Mouse (Mus musculus) hindbrain, embryonic 14.5 days (tissue): ENCODE data around the gene BC048403. TPM values are rescaled to one million over a fixed set of nuclear protein-coding genes. Genes with fewer than 3 reads are reported as not detected.
A peak's percentile ranks its signal among the peaks of the same experiment; 100 is the strongest.

Source experiments
- ATAC-seq: fragments of 200-750 bp; cut with Nextera tagmentation; 2 replicates; pipeline ENCODE4 v1.8.0; 2017; ENCODE audit warnings: moderate number of reproducible peaks, mild to moderate bottlenecking, moderate TSS enrichment, moderate library complexity; ENCODE audit not compliant: low FRiP score
- DNase-seq: peaks from one replicate; pipeline ENCODE4 v3.0.0-alpha.2; 2015; ENCODE audit warnings: low spot score
- H3K27ac ChIP-seq: fragments of 300-500 bp; sonication (generic); 2 replicates; pipeline ENCODE4 v1.5.1; 2014; ENCODE audit warnings: mild to moderate bottlenecking, moderate library complexity
- H3K27me3 ChIP-seq: fragments of 300-500 bp; sonication (generic); 2 replicates; pipeline ENCODE4 v1.6.1; 2014; ENCODE audit warnings: mild to moderate bottlenecking, low read length, mixed read lengths; ENCODE audit not compliant: control insufficient read depth, insufficient read depth
- H3K36me3 ChIP-seq: fragments of 300-500 bp; sonication (generic); replicated peaks from 2 replicates; pipeline ENCODE4 v1.6.1; 2014; ENCODE audit not compliant: control insufficient read depth, insufficient read depth
- H3K4me1 ChIP-seq: fragments of 300-500 bp; sonication (generic); replicated peaks from 2 replicates; pipeline ENCODE4 v1.6.1; 2014; ENCODE audit warnings: antibody characterized with exemption, low read length, mixed read lengths; ENCODE audit not compliant: control insufficient read depth, insufficient read depth
- H3K4me2 ChIP-seq: fragments of 300-500 bp; sonication (generic); replicated peaks from 2 replicates; pipeline ENCODE4 v1.6.1; 2014; ENCODE audit warnings: mild to moderate bottlenecking, moderate library complexity
- H3K4me3 ChIP-seq: fragments of 300-500 bp; sonication (generic); replicated peaks from 2 replicates; pipeline ENCODE4 v1.5.1; 2014; ENCODE audit warnings: mild to moderate bottlenecking, low read length
- H3K9ac ChIP-seq: fragments of 300-500 bp; sonication (generic); 2 replicates; pipeline ENCODE4 v1.6.1; 2014
- H3K9me3 ChIP-seq: fragments of 300-500 bp; sonication (generic); 2 replicates; pipeline ENCODE4 v1.6.1; 2016; ENCODE audit warnings: low read length; ENCODE audit not compliant: control insufficient read depth
- WGBS: fragments of 180-500 bp; shearing (Covaris S2); extraction: QIAGEN DNeasy Blood & Tissue Kit; methylation state at CpG from one replicate; pipeline ENCODE4 v1.1.7; 2014; 5-methylcytosine and 5-hydroxymethylcytosine counted together
- polyA plus RNA-seq: library from polyadenylated mRNA; unstranded; fragments of >200 nt; fragmentation: Nextera tagmentation; extraction: Ambion mirVana; gene quantifications from 2 replicates; pipeline ENCODE4 v1.2.1, GENCODE M21; 2014

BC048403 gene
- 2.8 and 3.0 TPM in 2 replicates for polyA plus RNA-seq

DNA sequence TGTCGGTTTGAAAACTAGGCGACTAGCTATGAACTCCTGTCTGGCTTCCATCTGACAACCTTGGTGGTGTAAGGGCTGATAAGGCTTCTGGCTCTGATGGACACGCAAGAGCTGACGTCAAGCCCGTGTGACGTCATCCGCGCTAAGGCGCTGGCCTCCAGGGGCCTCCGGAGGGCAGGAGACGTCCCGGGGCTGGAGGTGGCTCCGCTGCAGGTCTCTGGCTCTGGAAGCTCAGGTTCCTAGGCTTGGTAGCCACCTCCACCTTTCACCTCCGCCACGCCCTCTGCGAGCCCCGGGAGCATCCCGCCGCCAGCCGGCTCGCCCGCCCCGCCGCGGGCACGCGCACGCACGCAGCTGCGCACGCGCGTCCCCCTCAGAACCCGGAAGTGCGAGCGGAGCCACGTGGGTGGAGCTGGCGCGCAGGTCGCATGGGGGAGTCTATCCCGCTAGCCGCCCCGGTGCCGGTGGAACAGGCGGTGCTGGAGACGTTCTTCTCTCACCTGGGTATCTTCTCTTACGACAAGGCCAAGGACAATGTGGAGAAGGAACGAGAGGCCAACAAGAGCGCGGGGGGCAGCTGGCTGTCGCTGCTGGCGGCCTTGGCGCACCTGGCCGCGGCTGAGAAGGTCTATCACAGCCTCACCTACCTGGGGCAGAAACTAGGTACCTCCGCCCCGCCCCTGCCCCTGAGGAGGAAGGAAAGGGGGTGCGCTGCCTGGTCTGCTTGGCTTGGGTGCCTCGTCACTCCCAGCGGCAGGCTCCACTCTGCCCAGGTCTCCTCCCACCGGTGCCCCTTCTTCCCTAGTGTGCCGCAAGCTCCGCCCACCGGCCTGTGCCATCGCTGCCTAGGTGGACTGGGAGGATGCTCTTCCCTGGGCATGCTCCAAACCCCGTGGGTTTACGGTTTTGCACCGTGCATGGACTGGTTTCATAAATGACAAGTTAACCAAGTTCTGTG, at the start of gene BC048403:
Gene BC048403, plus strand, starts transcription at position 390 of the 958 bp plus-strand sequence.
- Histone ChIP-seq H3K9ac (peak within 1 kb of the TSS; percentile 62), H3K36me3 (no peaks in the 10 kb centered on the region), H3K9me3 (no peaks in the 10 kb centered on the region), H3K4me2 (peak within 1 kb of the TSS; percentile 96), H3K27me3 (no peaks in the 10 kb centered on the region), H3K4me3 (peak within 1 kb of the TSS; percentile 91), H3K4me1 (peaks cover 9% of the 10 kb centered on the region; the same call in 1 of the 2 replicates), H3K27ac (peak within 1 kb of the TSS; percentile 63)
- peak; percentile 90 for DNase-seq
- under 1% methylated on average over 67 of the region's 68 CpGs for WGBS
- peak; percentile 92 for ATAC-seq

DNA sequence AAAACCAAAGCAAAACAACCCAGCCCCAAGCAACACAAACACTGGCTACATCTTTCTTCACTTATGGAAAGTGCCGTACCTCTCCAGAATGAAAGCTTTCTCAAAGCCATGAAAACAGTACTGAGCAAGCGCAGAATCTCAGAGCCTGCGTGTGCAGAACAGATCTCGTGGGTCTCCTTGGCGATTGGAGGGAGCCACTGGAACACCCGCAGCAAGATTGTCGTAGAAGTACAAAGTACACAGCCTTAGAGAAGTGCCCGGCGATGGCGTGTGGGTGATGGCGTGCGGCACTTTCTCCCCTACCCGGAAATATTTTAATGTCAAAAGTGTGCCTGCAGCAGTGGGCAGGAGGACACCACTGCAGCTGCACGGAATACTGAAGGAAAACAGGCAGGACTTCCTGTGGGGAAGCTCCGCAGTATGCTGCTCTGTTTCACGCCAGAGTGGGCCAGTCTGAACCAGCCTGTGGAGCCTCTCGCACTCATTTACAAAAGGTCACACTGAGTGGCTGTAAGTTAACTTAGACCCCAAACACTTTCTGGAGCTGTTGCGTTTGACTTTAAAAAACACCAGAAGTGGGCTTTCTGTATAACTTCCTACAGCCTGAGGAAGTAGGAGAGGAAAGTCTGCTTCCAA, 46.7 kb upstream of the BC048403 start:
- 51% methylated on average over 18 of the region's 18 CpGs for WGBS
- no peak overlapping the region for H3K27ac ChIP-seq

DNA sequence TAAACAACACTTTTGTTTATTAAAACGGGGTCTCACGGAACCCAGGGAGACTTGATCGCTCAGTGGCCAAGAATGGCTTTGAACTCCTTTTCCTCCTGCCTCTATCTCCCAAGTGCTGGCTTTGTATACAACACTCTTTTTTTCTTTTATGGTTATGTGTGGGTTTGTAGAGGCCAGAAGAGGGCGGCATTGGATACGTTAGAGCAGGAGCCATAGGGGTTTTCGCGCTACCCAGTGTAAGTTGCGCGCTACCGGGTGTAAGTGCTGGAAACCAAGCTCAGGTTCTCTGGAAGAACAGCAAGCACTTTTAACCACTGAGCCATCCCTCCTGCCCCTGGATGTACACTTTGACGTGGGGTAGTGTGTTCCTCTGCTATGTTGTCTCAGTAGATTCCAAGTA, 45.2 kb upstream of the BC048403 start:
- no peak for DNase-seq
- H3K4me3 ChIP-seq, result no peak overlapping the region
- H3K36me3 ChIP-seq, result no peaks in the 10 kb centered on the region
- WGBS, result 83% methylated on average over 11 of the region's 11 CpGs
- no peak overlapping the region for H3K27ac ChIP-seq
- no peaks in the 10 kb centered on the region for H3K27me3 ChIP-seq
- no peaks in the 10 kb centered on the region for H3K9me3 ChIP-seq
- no peak overlapping the region for H3K9ac ChIP-seq
- no peak overlapping the region for H3K4me2 ChIP-seq
- no peak for ATAC-seq
- no peaks in the 10 kb centered on the region for H3K4me1 ChIP-seq

More for the DNA sequence above, 46.7 kb upstream of the BC048403 start:
- no peaks in the 10 kb centered on the region for H3K4me1 ChIP-seq
- no peak overlapping the region for H3K9ac ChIP-seq
- H3K36me3 ChIP-seq, result no peaks in the 10 kb centered on the region
- ATAC-seq (no peak), DNase-seq (no peak)
- H3K27me3 ChIP-seq, result no peaks in the 10 kb centered on the region
- peak overlapping the region; percentile 30; the same call in 1 of the 2 replicates for H3K4me2 ChIP-seq
- H3K9me3 ChIP-seq, result no peaks in the 10 kb centered on the region
- H3K4me3 ChIP-seq, result no peak overlapping the region

DNA sequence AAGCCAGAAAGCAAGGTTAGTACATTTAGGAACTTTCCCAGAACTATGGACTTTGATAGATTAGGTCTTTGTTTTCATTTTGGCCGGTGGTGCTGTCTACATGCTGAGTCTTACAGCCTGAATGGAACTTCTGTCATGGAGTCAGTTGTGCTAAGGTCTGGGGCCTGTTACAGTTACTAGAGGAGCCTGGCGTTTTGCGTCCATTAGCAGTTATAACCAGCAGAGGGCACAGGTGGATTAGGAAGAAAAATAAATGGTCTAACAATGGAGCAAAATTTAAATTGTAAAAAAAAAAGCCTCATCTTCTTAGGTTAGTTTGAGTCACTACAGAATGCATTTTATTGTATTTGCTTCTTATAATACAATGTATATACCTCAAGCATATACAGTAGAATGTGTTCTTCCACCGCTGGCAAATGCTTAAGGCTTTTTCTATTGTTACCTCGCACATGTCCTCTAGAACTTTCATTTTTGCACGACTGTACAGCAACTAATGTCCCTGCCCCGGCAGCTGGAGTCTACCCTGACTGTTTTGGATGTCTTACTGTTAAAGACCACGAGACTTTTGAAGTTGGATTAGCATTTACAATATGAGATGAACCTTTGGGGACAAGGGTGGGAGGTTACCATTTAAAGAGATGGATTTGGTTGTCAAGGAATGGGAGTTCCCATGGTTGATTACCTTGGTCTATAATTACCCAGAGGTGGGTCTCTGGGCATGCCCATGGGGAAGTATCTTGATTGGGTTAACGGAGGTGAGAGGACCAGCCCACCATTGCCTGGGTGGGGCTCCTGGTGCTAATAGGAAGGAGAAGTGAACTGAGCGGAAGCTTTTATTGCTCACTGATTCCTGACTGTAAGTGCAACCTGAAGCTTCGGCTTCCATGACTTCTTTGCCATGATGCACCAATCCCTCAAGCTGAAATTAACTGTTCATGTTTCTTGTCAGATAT, 38.2 kb upstream of the BC048403 start:
- Histone ChIP-seq H3K27ac (no peak overlapping the region), H3K9ac (no peak overlapping the region), H3K27me3 (no peaks in the 10 kb centered on the region), H3K4me3 (no peak overlapping the region), H3K36me3 (no peaks in the 10 kb centered on the region), H3K4me2 (no peak overlapping the region), H3K9me3 (no peaks in the 10 kb centered on the region), H3K4me1 (no peaks in the 10 kb centered on the region)
- WGBS, result 66% methylated on average over 11 of the region's 11 CpGs
- ATAC-seq (no peak), DNase-seq (peak; percentile 86)

DNA sequence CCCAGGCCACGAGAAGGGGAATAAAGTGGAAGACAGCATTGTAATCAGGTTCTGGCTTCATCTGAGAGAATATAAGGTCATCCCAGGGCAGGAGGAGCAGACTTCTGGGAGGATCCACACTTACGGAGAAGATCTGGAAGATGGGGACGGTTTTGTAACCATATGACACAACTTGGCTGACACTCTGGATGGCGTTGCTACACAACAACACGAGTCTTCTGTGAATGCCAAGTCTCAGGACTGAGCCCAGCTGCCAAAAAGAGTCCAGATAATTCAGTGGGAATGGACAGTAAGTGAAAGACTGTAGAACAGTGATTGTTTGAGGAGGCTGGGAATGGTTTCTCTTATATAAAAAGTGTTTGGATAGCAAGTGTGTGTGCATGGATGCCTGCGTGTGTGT, 36.1 kb upstream of the BC048403 start:
- DNase-seq (no peak), ATAC-seq (no peak)
- H3K4me3 ChIP-seq, result no peak overlapping the region
- WGBS, result 75% methylated on average over 6 of the region's 6 CpGs
- H3K9ac ChIP-seq, result no peak overlapping the region
- H3K4me2 ChIP-seq, result no peak overlapping the region
- H3K36me3 ChIP-seq, result no peaks in the 10 kb centered on the region
- H3K27ac ChIP-seq, result no peak overlapping the region
- H3K4me1 ChIP-seq, result no peaks in the 10 kb centered on the region
- no peaks in the 10 kb centered on the region for H3K27me3 ChIP-seq
- no peaks in the 10 kb centered on the region for H3K9me3 ChIP-seq

DNA sequence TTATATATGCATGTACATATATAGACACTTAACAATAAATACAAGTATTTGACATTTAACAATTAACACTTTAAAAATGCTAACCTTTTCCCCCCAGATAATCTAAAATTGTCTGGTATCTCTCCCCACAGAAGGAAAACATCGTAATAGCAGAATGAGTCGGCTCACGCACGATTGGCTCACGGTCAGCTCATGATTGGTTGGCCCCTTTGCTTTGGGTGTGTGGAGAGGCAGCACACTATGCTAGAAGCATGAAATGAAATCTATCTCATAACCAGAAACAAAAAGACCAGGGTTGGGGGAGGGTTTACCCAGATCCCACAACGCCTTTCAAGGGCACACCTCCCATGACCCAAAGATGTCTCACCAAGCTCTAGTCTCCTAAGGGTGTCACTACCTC, 34.9 kb upstream of the BC048403 start:
- DNase-seq (no peak), ATAC-seq (no peak)
- WGBS, result 93% methylated on average over 6 of the region's 6 CpGs
- Histone ChIP-seq H3K9me3 (no peaks in the 10 kb centered on the region), H3K27ac (no peak overlapping the region), H3K27me3 (no peaks in the 10 kb centered on the region), H3K4me3 (no peak overlapping the region), H3K36me3 (no peaks in the 10 kb centered on the region), H3K4me2 (no peak overlapping the region), H3K4me1 (no peaks in the 10 kb centered on the region), H3K9ac (no peak overlapping the region)

DNA sequence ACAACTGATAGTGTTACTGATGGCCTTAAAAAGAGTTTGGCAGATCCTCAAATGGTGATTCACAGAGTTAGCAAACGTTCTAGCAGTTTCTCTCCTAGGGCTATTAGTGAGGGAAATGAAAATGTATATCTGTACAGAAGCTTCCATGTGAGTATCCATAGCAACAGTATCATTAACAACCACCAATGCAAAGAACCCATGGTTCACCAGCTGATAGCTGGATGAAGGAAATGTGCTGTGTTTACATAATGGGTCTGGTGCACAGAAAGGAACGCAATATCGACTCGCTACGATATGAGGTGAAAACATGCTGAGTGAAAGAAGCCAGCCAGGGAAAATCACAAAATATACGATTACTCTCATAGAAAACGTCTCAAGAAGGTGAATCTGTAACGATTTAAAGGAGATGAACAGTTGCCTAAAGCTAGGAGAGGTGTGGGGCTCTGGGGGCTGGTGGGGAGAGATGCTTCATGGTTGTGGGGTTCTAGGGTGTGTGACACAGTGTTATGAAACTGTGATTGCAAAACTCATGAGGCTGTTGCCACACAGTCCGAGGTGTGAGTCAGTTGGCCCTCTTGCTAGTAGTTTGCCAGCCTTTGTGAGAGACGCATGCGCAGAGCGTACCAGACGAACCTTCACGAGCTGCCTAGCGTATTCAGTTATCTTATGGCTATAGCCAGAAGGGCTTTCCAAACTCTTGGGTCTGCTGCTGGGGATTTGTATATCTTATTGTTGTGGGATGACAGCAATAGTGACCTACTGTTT, 34.2 kb upstream of the BC048403 start:
- Histone ChIP-seq H3K27ac (no peak overlapping the region), H3K36me3 (no peaks in the 10 kb centered on the region), H3K9ac (no peak overlapping the region), H3K9me3 (no peaks in the 10 kb centered on the region), H3K27me3 (no peaks in the 10 kb centered on the region), H3K4me2 (no peak overlapping the region), H3K4me3 (no peak overlapping the region), H3K4me1 (no peaks in the 10 kb centered on the region)
- WGBS, result 87% methylated on average over 15 of the region's 15 CpGs
- ATAC-seq, result no peak
- DNase-seq, result no peak

DNA sequence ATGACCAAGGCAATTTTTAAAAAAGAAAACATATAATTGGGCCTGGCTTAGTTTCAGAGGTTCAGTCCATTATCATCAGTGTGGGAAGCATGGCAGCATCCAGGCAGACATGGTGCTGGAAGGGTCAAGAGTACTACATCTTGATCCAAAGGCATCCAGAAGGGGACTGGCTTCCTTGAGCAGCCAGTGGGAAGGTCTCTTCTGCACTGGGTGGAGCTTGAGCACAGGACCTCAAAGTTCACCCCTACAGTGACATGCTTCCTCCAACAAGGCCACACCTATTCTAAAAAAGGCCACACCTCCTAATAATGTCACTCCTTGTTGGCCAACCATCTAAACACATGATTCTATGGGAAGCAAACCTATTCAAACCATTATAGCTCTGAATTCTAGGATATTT, 22.9 kb upstream of the BC048403 start:
- Histone ChIP-seq H3K4me2 (no peak overlapping the region), H3K4me1 (no peaks in the 10 kb centered on the region), H3K9ac (no peak overlapping the region), H3K4me3 (no peak overlapping the region), H3K9me3 (peaks cover 5% of the 10 kb centered on the region; the same call in 1 of the 2 replicates), H3K36me3 (no peaks in the 10 kb centered on the region), H3K27me3 (no peaks in the 10 kb centered on the region), H3K27ac (no peak overlapping the region)
- no peak for ATAC-seq
- DNase-seq, result no peak
